Mouse (Mus musculus) kidney, postnatal 0 days (tissue): ENCODE data around the gene Nid2. TPM values are rescaled to one million over a fixed set of nuclear protein-coding genes. Genes with fewer than 3 reads are reported as not detected.

Experiments
- ATAC-seq: fragments of 200-750 bp; cut with Nextera tagmentation; replicated peaks from 2 replicates; pipeline ENCODE4 v1.8.0; 2017; ENCODE audit warnings: low read depth, moderate number of reproducible peaks, moderate TSS enrichment, moderate library complexity; ENCODE audit not compliant: low FRiP score
- DNase-seq: peaks from one replicate; pipeline ENCODE4 v3.0.0-alpha.2; 2016; ENCODE audit warnings: low spot score
- H3K27ac ChIP-seq: fragments of 300-500 bp; sonication (generic); 2 replicates; pipeline ENCODE4 v1.5.1; 2014; ENCODE audit warnings: mild to moderate bottlenecking
- H3K27me3 ChIP-seq: fragments of 300-500 bp; sonication (generic); 2 replicates; pipeline ENCODE4 v1.6.1; 2014; ENCODE audit warnings: low read length, mixed read lengths; ENCODE audit not compliant: insufficient read depth
- H3K36me3 ChIP-seq: fragments of 300-500 bp; sonication (generic); 2 replicates; pipeline ENCODE4 v1.6.1; 2014; ENCODE audit warnings: low read length, mixed read lengths; ENCODE audit not compliant: insufficient read depth
- H3K4me1 ChIP-seq: fragments of 300-500 bp; sonication (generic); replicated peaks from 2 replicates; pipeline ENCODE4 v1.6.1; 2014; ENCODE audit warnings: antibody characterized with exemption, low read length, mixed read lengths; ENCODE audit not compliant: insufficient read depth
- H3K4me2 ChIP-seq: fragments of 300-500 bp; sonication (generic); 2 replicates; pipeline ENCODE4 v1.6.1; 2014; ENCODE audit warnings: mild to moderate bottlenecking, low read length, moderate library complexity, mixed read lengths
- H3K4me3 ChIP-seq: fragments of 300-500 bp; sonication (generic); replicated peaks from 2 replicates; pipeline ENCODE4 v1.5.1; 2014; ENCODE audit warnings: low read depth, low read length
- H3K9ac ChIP-seq: fragments of 300-500 bp; sonication (generic); 2 replicates; pipeline ENCODE4 v1.6.1; 2014; ENCODE audit warnings: low read depth, low read length
- H3K9me3 ChIP-seq: fragments of 300-500 bp; sonication (generic); replicated peaks from 2 replicates; pipeline ENCODE4 v1.6.1; 2016; ENCODE audit warnings: low read length, inconsistent platforms, mixed read lengths
- CTCF ChIP-seq: IDR thresholded peaks from 2 replicates; pipeline ENCODE4 v1.5.1; 2016; ENCODE audit warnings: antibody characterized with exemption, low read depth, mild to moderate bottlenecking, moderate library complexity
- WGBS: fragments of 180-500 bp; shearing (Covaris S2); extraction: QIAGEN DNeasy Blood & Tissue Kit; methylation state at CpG from one replicate; pipeline ENCODE4 v1.1.7; 2014; 5-methylcytosine and 5-hydroxymethylcytosine counted together
- polyA plus RNA-seq: library from polyadenylated mRNA; unstranded; fragments of >200 nt; fragmentation: Nextera tagmentation; extraction: Ambion mirVana; gene quantifications from 2 replicates; pipeline ENCODE4 v1.2.1, GENCODE M21; 2015

The Nid2 gene
- polyA plus RNA-seq, 1 experiment from 2014 or later: 65.3 TPM

DNA sequence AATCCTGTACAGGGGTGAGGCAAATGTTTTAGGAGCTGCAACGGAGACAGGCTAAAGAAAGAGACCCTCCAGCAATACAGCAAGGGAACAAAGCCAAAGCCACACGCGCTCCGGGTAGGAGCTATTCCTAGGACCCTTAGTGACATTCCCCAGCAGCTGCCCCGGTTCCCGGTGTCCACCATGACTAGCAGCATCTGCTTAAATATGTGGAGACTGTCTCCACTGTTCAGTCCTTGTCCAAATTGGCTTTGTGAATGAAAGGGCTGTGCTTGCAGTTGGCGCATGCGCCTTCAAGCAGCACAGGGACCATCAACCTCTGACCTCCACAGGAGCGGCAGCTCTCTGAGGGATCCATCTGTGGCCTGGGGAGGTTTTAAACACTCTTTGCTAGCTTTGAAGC, 41.9 kb upstream of the Nid2 start:
- ATAC-seq (no peak), DNase-seq (peak; percentile 27)
- H3K4me3 ChIP-seq: no peak overlapping the region
- no peaks in the 10 kb centered on the region for H3K36me3 ChIP-seq
- no peaks in the 10 kb centered on the region for H3K27me3 ChIP-seq
- WGBS: 57% methylated on average over 9 of the region's 9 CpGs
- no peaks in the 10 kb centered on the region for H3K9me3 ChIP-seq
- TF ChIP-seq CTCF: no peak
- H3K4me2 ChIP-seq: peak overlapping the region; percentile 21; the same call in 1 of the 2 replicates
- H3K4me1 ChIP-seq: peaks cover 27% of the 10 kb centered on the region; the same call in 1 of the 2 replicates
- no peak overlapping the region for H3K9ac ChIP-seq
- H3K27ac ChIP-seq: peak overlapping the region; percentile 54

DNA sequence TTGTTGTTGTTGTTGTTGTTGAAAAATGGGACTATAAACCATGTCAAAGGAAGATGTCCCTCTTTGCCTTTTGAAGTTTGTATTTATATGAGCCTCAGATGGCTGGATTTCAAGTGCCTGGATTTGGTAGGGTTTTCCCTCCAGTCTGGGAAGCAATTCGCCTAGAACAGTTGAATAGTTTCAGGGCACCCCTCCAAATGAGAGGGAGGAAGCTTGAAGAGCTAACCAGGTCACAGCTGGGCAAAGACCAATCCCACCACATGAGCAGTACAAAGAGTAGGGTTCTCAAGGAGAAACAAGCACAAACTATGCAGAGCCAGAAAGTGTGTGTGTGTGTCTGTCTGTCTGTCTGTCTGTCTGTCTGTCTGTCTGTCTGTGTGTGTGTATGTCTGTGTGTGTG, 39.3 kb upstream of the Nid2 start:
- no peaks in the 10 kb centered on the region for H3K9me3 ChIP-seq
- H3K27ac ChIP-seq: no peak overlapping the region
- H3K4me1 ChIP-seq: peaks cover 27% of the 10 kb centered on the region; the same call in 1 of the 2 replicates
- 33% methylated on average over 1 of the region's 1 CpGs for WGBS
- TF ChIP-seq CTCF: no peak
- no peak overlapping the region for H3K9ac ChIP-seq
- H3K4me3 ChIP-seq: no peak overlapping the region
- peak; percentile 22 for DNase-seq
- no peaks in the 10 kb centered on the region for H3K27me3 ChIP-seq
- H3K4me2 ChIP-seq: no peak overlapping the region
- no peaks in the 10 kb centered on the region for H3K36me3 ChIP-seq
- no peak for ATAC-seq

DNA sequence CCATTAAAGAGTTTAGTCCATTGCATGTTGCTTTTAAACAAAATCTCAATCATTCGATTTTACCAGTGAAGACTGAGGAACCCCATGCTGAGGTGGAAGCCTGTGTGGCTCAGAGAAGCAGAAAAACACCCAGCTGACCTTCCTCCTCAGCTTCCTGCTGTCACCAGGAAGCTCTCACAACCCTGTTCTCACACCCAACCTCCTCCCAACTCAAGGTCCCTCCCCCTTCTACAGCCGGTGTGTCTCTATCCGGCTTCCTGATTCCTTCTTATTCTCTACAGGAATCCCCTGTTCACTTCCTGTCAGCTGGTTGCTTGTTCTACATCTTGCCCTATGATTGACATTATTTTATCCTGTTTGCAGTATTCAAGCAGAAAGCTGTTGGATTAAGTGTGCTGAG, 38.0 kb upstream of the Nid2 start:
- H3K27me3 ChIP-seq: no peaks in the 10 kb centered on the region
- H3K4me3 ChIP-seq: no peak overlapping the region
- H3K36me3 ChIP-seq: no peaks in the 10 kb centered on the region
- DNase-seq: peak; percentile 57
- H3K4me2 ChIP-seq: no peak overlapping the region
- no peak for TF ChIP-seq CTCF
- peaks cover 14% of the 10 kb centered on the region; the same call in 1 of the 2 replicates for H3K4me1 ChIP-seq
- no peak overlapping the region for H3K9ac ChIP-seq
- peak overlapping the region; percentile 2; the same call in 1 of the 2 replicates for H3K27ac ChIP-seq
- WGBS: 41% methylated on average over 3 of the region's 3 CpGs
- no peaks in the 10 kb centered on the region for H3K9me3 ChIP-seq
- ATAC-seq: 0 out of 2 replicates have a peak, but pooled peaks have one; percentile 21

DNA sequence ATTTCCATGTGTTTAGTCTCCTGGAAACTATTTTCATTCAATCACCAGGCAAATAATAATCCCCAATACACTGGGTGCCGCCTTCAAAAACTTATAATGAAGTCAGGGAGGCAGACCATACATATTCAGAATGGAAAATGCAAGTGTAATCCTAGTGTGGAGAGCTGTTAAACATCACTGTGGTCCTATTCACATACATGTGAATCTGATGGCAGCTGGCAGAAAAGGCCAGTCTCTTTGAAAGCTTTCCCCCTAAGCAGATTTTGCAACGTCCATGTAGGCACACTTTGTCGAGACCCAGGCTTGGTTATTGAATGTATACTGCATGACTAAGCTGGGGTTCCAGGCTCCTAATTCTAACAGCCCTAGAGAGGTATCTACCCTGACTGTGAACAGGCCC, 32.0 kb upstream of the Nid2 start:
- H3K9me3 ChIP-seq: no peaks in the 10 kb centered on the region
- 70% methylated on average over 3 of the region's 3 CpGs for WGBS
- no peak overlapping the region for H3K4me2 ChIP-seq
- H3K4me1 ChIP-seq: no peaks in the 10 kb centered on the region
- DNase-seq: no peak
- TF ChIP-seq CTCF: no peak
- no peak for ATAC-seq
- no peak overlapping the region for H3K27ac ChIP-seq
- H3K9ac ChIP-seq: no peak overlapping the region
- H3K4me3 ChIP-seq: no peak overlapping the region
- no peaks in the 10 kb centered on the region for H3K27me3 ChIP-seq
- no peaks in the 10 kb centered on the region for H3K36me3 ChIP-seq

DNA sequence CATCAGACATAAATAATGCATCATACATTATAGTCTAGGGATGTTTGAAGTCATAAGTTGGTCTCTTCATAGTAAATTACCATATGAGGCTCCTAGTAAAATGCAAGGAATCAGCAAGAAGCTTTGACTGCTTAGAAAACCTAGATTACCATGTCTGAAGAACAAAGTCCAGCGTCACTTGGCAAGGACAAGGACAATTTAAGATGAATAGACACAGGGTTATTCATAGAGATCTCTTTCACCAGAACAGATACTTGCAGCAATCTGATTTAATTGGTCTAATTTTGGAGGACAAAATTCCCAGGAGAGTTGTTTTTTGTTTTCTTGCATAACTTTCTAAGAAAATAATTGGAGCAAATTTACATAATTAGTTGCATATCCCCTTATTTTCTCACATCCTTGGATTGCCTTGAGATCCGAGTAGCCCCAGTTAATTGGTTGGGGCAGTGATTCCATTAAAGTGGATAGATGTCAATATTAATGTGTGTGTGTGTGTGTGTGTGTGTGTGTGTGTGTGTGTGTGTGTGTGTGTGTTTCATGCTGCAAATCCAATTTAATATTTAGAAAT, 30.9 kb upstream of the Nid2 start:
- 77% methylated on average over 2 of the region's 2 CpGs for WGBS
- H3K27me3 ChIP-seq: no peaks in the 10 kb centered on the region
- no peaks in the 10 kb centered on the region for H3K4me1 ChIP-seq
- no peaks in the 10 kb centered on the region for H3K9me3 ChIP-seq
- H3K4me2 ChIP-seq: no peak overlapping the region
- TF ChIP-seq CTCF: no peak
- H3K27ac ChIP-seq: no peak overlapping the region
- no peak overlapping the region for H3K4me3 ChIP-seq
- DNase-seq: no peak
- H3K36me3 ChIP-seq: no peaks in the 10 kb centered on the region
- no peak for ATAC-seq
- H3K9ac ChIP-seq: no peak overlapping the region

DNA sequence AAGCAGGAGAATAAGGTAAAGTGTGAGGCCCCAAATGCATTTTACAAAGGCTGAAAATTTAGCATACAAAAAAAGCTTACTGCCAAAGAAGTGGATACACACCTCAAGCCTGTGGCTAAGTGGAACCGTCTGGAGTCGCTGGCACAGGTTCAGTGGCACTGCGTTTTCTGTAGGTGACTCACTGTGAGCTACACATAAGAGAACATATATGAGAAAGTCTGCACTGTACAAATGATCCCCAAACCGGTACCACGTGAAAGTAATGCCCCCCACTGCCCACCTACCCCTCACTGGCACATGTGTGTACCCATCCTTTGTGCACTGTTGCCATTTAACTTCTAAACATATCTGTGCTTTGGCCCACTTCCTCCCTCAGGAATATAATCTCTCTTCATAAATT, 22.8 kb upstream of the Nid2 start:
- no peak overlapping the region for H3K27ac ChIP-seq

DNA sequence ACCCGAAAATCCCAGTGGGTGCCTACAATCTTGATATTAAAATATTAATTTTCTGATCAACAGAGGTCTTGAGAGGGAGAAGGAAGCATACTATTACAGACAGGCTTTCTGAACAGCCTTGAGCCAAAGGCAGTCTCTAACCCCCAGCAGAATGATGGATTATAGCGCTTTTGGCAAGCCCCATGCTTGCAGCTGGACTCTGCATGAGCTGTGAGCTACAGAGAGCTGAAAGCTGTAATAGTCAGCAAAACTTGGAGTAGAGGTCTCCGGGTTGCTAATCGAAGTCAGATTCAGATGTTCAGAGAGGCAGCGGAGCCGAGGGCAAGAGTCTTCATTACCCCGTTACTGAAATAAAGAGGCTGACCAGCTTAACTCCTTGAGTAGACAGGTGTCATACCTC, 22.3 kb upstream of the Nid2 start:
- Histone ChIP-seq H3K36me3 (no peaks in the 10 kb centered on the region), H3K9me3 (no peaks in the 10 kb centered on the region), H3K27me3 (no peaks in the 10 kb centered on the region), H3K4me1 (peaks cover 2% of the 10 kb centered on the region; the same call in 1 of the 2 replicates), H3K9ac (no peak overlapping the region), H3K4me3 (no peak overlapping the region), H3K27ac (no peak overlapping the region), H3K4me2 (no peak overlapping the region)
- DNase-seq (peak; percentile 77), ATAC-seq (no peak)
- TF ChIP-seq CTCF: no peak
- 57% methylated on average over 7 of the region's 7 CpGs for WGBS

More for the DNA sequence above, 22.8 kb upstream of the Nid2 start:
- Histone ChIP-seq H3K27me3 (no peaks in the 10 kb centered on the region), H3K4me1 (no peaks in the 10 kb centered on the region), H3K36me3 (no peaks in the 10 kb centered on the region), H3K4me3 (no peak overlapping the region), H3K9me3 (no peaks in the 10 kb centered on the region), H3K9ac (no peak overlapping the region), H3K4me2 (no peak overlapping the region)
- DNase-seq (no peak), ATAC-seq (no peak)
- TF ChIP-seq CTCF: no peak
- 79% methylated on average over 5 of the region's 5 CpGs for WGBS
